Mouse (Mus musculus) retina, adult 2 months (tissue): Measurements from ENCODE around the gene Coch.
"Not testable (repeated sequence)": the region's sequence is repeated elsewhere in the genome, so short reads cannot be mapped to it uniquely, and the experiment has no call there.

ENCODE experiments used
- DNase-seq: peaks from one replicate; pipeline ENCODE4 v3.0.0-alpha.2; 2012; ENCODE audit warnings: low read depth, low spot score

Gene Coch

DNA sequence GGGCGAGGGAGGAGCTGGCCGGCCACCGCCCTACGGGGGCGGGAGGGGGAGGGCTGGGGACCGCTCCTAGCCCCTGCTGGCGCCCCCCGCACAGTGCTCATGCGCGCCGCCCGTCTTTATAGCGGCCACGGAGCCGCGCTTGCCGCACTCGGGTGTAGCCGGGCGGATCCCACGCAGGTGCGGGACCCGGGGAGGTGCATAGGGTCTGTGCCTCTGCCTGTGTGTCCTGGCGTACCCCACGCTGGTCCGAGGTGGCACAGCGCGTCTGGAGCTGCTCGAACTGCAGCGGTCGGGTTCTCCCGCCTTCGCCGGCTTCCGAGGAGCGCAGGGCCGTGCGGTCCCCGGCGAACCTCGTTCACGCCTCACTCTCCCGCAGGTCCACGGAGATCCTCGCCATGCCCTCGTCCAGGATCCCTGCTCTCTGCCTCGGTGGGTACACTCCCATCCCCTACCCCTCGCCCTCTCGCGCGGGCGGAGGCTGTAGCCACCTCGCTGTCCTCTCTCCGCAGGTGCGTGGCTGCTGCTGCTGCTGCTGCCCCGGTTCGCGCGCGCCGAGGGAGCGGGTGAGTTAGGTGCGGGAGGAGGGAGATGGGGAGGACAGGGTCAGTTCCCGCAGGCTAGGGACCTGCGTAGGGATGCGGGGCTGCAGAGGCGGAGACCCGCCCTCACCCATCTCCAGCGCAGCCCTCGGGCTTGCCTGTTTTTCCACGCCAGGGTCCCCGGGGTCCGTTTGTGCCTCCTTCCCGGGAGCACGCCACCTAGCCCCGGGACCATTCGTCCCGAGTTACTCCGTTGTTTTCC lies at the start of gene Coch:
Gene Coch (plus strand): TSS at position 113 of the 801 bp plus-strand sequence.
- no peak for DNase-seq

DNA sequence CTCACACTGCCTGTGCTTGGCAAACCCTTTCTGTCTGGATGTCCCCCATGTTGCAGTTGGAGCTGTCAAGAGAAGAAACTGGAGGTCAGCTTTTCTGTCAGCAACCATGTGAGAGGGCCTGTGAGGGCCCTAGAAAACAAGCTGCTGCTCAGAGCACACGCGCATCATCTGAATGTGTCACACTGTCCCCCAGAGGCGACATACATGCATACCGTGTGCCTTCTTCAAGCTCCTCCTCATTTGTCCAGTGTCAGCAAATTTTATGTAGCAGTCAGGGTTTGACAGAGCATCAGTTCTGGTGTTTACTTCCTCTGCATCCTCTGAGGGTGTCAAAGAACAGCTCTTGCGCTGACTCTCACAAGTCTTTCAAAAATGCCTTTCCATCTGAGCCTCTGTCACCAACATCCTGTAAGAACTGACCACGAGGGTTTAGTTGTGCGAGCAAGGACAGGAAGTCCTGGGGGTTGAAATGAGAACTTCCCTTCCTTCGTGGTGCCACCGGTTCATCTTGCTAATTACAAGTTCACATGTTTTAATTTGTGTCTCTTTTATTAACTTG lies 49.7 kb upstream of the Coch start:
- DNase-seq, result no peak

DNA sequence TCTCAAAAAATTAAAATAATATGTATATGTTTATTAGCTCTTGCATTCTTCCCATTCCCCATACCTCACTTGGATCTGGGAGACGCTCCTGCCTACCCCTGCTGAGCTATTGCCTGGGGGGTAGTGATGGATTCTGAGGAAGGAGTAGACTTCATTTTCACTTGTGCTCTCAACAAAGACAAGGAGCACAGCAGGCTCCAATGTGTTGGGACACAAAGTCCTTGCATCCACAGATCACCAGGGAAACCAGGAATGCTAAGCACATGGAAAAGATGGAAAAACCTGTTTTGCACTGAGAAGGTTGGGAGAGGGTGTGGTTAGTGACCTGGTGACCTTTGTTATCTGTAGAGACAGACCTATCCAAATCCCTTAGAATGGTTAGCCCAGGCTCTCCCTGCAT lies 38.1 kb upstream of the Coch start:
- no peak for DNase-seq

DNA sequence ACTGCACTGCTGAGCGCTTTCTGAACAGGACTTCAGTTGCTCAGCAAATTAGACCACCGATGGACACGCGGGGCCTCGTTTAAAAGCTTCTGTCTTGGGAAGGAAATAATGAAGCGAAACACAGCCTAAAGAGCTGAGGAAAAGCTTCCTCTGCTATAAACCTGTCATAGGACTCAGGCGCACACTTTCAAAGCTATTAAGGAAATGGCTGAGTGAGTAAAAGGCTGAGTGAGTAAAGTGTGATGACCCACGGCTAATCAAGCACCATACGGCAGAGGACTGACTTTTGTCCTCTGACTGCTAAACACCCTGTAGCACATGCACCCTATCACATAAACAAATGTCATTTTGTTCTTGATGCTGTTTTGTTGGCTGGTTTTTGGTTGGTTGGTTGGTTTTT lies 31.7 kb upstream of the Coch start:
- DNase-seq, result no peak

DNA sequence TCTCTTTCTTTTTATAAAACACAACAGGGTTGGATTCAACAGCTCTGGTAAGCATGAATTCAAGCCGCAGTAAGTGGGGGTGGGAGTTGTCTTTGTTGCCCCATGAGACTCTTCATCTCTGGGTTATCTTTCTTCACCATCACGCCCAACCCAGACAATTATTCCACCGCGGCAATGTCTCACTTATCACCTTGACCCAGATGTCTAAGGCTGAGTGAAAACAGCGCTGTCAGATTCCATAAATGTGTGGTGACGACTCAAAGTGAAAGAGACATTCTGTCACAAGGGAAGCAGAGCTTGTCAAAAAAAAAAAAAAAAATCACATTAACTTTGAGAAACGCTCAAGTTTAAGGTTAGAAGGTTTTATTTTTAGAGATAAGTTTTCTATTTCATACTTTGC lies 25.9 kb upstream of the Coch start:
- no peak for DNase-seq

DNA sequence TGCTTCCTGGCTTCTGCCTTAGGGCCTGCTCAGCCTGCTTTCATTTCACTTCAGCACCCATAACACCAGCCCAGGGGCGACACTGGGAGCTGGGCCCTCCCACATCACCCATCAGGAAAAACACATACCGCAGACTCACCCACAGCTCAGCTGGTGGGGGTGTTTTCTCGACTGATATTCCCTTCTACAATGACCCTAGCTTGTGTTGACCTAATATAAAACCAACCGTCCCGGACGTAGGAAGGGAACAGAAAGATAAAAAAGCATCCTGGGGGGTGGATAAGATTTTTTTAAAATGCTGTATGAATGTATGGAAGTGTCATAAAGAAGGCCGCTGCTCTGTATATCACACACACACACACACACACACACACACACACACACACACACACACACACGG lies 23.7 kb upstream of the Coch start:
- DNase-seq, result no peak

DNA sequence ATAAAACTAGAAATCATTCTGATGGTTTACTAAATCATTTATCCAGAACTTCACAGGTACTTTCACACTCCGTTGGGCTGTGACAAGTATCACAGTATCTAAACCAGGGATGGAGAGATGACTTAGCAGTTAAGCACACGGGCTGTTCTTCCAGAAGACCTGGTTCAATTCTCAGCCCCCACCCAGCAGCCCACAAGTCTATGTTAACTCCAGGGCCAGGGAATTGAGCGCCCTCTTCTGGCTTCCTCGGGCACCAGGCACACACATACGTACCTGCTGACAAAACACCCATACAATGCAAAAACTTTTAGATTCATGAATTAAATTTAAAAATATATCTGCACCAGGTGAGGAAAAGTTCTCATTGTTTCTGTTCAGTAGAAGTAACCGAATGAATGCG lies 23.2 kb upstream of the Coch start:
- no peak for DNase-seq

DNA sequence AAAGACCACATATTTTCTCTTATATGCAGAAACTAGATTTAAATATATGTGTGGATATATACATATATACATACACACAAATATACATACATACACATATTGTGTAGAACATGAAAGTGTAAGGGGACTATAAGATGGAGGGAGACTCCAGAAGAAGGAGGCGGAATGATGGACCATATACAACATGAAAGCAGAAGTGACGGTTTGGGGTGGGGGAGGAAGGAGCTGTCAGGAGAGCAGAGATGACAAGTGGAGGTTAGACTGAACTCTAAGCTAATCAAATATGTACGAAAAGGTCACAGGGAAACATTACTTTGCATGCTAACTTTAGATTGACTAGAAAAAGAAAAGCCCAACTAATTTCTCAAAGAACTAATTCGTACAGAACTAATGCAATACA lies 20.5 kb upstream of the Coch start:
- DNase-seq, result no peak

DNA sequence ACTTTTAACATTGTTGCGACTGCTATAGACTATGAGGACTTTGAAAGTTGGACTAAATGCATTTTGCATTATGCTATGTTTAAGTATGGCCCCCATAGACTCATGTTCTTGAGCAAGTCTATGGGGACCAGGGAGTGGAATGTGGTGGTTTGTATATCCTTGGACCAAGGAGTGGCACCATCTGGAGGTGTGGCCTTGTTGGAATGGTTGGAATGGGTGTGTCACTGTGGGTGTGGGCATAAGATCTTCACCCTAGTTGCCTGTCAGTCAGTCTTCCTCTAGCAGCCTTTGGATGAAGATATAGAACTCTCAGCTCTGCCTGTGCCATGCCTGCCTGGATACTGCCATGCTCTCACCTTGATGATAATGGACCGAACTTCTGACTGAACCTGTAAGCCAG lies 15.3 kb upstream of the Coch start:
- DNase-seq, result not testable (repeated sequence)

DNA sequence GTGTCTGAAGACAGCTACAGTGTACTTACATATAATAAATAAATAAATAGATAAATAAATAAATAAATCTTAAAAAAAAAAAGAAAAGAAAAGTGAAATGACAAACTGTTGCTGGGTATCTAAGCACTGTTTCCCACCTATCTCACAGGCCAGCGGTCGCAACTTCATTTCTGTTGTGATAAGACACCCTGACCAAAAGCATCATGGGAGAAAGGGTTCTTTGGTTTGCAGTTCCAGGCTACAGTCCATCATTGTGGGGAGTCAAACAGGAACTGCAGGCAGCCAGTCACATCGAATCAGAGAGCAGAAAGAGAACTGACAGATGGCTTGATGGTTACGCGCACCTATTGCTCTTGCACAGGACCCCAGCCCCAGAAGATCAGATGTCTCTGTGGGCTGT lies 3.9 kb upstream of the Coch start:
- no peak for DNase-seq

DNA sequence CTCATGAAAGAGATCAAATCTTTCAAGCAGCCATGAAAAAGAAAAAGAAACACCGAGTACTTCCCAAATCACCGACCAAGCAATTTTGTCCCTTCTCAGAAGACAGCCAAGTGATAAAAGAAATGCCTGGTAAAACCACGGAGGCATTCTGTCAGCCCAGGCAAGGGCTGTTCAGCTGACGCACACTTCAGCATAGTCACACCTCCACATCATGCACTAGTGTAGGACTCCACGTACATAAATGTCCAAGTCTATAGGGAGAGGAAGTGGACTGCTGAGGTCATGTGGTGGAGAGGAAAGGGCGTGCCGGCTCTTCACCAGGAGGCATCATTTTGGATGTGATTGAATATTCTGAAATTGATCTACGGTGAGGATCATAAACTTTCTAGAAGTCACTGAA lies 1.2 kb upstream of the Coch start:
- no peak for DNase-seq

DNA sequence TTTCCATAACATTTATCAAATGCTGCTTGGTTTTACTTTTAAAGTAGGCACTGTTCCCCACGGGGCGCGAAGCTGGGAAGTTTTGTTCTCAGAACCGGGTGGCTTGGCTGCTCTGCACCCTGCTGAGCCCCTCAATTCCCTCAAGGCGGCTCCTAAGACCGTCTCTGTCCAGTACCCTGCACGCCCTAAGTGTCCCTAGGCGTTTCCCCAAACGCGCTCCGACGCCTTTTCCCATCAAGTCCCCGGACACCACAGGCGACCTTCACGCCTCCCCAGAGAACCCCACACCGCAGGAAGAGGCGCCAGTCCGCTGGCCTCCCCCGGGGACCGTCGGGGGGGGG lies 283 bp upstream of the Coch start:
- no peak for DNase-seq

DNA sequence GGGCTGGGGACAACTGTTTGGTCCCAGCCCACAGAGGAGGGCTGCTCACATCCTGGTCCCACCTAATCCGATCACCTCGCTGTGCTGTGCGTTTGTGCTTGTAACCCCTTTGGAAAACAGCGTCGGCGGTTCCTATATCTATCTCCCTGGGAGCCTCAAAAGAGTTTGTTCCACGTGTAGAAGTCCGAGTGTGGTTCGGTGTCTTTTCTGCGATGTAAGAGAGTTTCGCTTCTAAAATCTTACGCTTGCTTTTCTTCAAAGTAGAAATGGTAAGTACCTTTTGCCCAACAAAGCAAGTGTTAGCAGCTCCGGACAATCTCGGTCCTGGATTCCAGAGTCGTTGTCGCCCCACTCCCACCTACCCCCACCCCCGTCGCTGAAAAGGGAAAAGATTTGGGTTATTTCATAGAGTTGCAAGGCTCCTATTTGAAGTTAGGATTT lies 909 bp downstream of the Coch start:
- DNase-seq, result no peak

DNA sequence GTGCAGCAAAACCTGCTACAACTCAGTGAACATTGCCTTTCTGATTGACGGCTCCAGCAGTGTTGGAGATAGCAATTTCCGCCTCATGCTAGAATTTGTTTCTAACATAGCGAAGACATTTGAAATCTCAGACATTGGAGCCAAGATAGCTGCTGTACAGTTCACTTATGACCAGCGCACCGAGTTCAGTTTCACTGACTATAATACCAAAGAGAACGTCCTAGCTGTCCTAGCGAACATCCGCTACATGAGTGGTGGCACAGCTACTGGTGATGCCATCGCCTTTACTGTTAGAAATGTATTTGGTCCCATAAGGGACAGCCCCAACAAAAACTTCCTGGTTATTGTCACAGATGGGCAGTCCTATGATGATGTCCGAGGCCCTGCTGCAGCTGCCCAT lies 10.2 kb downstream of the Coch start:
- DNase-seq, result no peak

DNA sequence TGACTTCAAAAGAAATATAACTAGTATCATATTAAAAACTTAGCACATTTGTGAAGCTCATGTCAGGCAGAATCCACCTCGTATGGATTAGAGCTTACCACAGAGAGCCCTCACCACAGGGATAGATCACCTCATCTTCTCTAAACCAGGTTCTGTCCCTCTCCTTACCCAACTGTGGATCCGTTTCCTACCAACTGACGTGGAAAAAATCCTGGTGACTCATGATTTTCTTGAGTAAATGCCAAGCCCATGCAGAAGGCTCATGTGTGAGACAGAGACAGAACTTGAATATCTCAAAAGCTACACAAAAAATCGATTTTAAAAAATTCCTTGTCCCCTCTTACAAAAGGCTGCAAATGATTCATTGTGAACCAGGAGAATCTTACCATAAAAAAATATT lies 13.0 kb downstream of the Coch start:
- no peak for DNase-seq

DNA sequence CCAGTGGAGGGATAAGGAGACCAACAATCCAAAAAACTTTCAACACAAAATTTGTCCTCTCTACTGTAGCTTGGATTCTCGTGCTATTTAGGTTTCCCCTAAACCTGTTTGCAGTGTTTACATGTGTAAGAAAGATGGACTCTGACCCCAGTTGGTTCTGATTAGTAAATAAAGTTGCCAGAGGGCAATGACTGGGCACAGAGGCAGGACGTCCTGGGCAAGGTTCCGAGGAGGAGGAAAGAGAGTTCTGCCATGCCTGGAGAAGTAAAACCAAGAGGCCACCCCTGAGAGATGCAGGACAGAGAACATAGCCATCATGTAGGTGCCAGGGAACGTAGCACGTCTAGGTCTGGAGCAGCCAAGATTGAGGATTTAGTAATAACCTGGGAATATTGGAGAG lies 19.2 kb downstream of the Coch start:
- no peak for DNase-seq

DNA sequence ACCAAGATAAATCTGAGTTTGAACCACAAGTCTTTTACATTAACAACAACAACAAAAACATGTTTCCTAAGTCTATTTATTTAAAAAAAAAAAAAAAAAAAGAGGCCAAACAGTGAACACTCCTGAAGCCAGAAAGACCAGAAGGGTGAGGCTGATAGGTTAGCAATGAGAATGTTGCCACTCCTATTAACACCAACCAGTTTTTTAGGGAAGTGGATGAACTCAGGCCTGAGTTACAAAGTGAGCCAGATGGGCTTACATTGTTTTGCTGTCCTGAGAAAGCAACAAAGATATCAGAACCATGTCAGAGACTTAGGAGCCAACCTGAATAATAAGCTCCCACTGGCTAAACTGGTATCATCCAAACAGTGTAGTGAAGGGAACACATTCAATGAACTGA lies 27.4 kb downstream of the Coch start:
- no peak for DNase-seq

DNA sequence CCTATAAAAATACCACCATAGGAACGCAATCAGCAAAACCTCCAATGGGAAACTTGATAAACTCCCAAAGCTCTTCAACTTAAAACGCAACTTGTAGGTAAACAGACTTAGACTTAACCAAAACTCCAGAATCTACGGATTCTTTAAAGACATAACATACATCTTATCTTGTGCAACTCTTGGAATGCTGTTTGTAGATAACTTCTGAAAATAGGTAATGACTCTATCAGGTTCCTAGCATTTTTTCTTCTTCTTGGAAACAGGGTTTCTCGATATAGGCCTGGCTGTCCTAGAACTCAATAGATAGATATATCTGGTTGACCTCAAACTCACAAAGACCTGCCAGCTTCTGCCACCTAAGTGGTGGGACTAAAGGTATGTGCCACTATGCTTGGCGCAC lies 28.0 kb downstream of the Coch start:
- DNase-seq, result no peak

DNA sequence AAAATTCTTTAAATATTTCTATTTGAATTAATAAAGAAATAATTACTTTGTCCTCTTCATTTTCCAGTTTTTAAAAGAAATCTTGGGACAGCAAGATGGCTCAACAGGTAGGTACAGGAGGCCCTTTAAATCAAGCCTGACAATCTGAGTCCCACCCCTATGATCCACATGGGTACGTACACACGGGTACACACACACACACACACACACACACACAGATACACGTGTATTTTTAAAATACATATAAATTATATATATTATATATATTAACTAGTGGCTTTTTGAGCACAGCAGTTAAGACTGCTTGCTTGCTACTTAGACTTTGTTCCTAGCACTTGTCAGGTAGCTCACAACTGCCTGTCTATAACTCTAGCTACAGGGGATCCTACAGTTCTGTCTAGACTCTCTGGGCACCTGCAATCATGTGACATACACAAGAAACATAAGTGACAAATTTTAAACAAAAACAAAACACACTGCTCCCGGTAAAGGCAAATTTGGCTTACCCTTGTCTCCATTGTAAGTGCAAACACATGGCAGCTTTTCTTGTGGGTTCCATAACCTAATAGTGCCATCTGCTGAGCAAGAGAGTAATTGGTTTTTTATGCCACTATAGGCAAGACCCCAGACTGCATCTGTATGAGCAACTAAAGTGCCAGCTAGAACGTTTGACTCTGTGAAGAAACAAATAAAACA lies 29.7 kb downstream of the Coch start:
- DNase-seq, result no peak

DNA sequence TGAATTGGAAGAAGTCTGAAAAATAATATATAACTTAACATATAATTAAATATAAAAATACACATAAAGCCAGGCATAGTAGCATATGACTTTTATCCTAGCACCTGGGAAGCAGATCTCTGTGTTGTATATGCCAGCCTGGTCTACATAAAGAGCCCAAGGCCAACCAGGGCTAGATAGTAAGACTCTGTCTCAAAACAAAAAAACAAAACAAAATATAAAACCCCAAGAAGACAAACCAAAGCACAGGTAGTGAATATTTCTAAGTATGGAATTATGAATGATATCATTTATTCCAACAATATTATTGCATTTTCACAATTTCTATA lies 30.2 kb downstream of the Coch start:
- DNase-seq, result no peak

DNA sequence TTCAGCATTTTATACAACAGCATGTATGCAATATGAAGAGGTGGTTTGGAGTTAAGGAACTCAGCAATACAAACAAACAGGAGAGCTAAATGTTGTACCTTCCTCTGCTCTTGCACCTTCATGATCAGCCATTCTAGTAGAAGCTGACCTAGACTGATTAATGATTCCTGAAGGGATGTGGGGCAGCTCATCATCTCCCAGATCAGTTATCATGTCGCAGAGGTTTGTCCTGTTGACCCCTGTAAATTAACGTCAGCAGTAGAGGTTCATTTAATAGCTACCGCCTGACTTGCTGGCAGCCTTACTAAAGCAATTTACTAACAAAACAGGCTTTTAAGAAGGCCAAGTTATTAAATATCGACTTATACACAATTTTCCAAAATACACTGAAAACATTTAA lies 40.3 kb downstream of the Coch start:
- DNase-seq, result no peak

DNA sequence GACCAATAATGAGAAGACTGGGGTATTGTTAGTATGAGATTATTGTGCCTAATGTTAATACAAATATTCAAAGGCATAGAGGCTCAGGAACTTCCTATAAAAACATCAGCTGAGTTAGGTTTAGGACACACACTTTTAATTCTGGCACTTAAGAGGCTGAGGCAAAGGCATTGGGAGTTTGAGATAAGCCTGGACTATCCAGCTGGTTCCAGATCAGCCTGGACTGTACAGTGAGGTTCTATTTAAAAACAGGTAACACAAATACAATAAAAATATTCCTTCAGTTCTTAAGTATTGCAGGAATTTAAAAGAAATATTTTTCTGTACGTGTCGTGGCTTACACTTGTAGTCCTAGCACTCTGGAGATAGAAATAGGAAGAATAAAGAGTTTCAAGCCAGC lies 43.1 kb downstream of the Coch start:
- DNase-seq, result no peak

DNA sequence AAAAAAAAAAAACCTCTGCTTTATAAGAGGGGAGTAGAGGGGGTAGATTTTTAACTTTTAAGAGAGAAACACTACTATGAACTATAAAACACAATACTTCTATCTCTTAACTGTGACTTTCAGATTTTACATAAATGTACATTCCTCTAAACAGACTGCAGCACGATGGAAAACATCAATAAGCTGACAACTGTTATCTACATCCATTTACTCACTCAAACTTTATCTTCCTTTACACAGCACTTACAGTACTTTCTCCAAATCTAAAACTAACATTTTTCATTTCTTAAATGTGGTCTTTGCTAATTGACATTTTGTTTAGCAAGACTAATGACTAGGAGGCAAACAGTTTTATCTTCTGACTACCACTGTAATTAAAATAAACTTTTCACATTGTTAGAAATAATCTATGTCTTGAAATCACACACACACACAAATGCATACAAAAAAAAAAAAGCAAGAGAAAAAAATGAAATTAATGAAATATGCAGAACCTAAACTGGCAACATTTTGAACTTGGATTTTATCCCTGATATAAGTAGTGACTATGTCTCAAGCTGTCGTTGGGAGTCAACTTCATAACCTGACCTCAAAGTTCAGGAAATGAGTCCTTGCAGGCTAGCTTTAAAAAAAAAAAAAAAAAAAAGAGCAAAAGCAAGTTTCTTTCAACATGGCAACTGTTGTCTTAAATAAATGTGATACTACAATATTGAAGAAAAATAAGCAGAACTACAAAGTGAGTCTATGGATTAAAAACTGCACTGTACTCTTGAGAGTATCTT lies 43.7 kb downstream of the Coch start:
- DNase-seq, result no peak
